Mouse (Mus musculus): ENCODE results near the gene Gm20388. TPM values are rescaled to one million over a fixed set of nuclear protein-coding genes. Genes with fewer than 3 reads are reported as not detected.

The Gm20388 gene
- total and polyA plus RNA-seq, 3 experiments, result 0.02 to 0.05 TPM; not detected in 1

DNA sequence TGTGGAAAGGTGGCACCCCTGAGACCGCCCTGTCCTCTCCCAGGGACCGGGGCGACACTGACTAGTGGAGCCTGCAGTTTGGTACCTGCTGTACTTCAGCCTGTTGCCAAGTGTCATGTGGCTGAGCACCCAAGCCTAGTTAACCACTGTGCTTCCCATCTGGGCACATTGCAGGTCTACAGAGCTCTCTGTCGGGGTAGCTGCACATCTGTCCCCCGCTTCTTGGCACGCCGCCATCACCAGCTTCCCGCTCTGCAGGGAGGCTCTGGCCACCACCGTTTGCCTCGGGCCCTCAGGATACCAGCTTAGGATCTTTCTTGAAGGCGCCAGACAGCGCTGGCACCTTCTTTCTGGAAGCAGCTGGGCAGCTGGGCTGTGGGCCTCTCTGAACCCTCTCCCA, 323.8 kb downstream of the Gm20388 start:
- DNase-seq (ENCODE audit: low spot score) (no peak), ATAC-seq (ENCODE audit: extremely low read depth, insufficient number of reproducible peaks, low FRiP score, poor library complexity, severe bottlenecking) (no peak)
- H3K27me3 ChIP-seq (ENCODE audit: insufficient read depth, low read length), result peaks cover 2% of the 10 kb centered on the region; the same call in 1 of the 2 replicates
- H3K4me1 ChIP-seq (ENCODE audit: insufficient read depth, low read depth, low read length), result no peaks in the 10 kb centered on the region
- no peak overlapping the region for H3K4me3 ChIP-seq (ENCODE audit: low read depth, low read length)
- peaks cover 33% of the 10 kb centered on the region for H3K9me3 ChIP-seq (replicated peaks)
- H3K36me3 ChIP-seq (replicated peaks), result no peaks in the 10 kb centered on the region
- TF ChIP-seq GATA2 (IDR thresholded peaks at IDR 0.05; ENCODE audit: borderline replicate concordance, low read depth, low read length) (no peak), POLR2AphosphoS5 (IDR thresholded peaks at IDR 0.05; ENCODE audit: insufficient replicate concordance, low read depth, low read length) (no peak), TAL1 (conservative IDR thresholded peaks at IDR 0.05; ENCODE audit: low read depth, low read length) (no peak), CTCF (IDR thresholded peaks at IDR 0.05; ENCODE audit: low read depth, low read length) (no peak), GATA1 (IDR thresholded peaks at IDR 0.05; ENCODE audit: borderline replicate concordance, low read length) (no peak)

DNA sequence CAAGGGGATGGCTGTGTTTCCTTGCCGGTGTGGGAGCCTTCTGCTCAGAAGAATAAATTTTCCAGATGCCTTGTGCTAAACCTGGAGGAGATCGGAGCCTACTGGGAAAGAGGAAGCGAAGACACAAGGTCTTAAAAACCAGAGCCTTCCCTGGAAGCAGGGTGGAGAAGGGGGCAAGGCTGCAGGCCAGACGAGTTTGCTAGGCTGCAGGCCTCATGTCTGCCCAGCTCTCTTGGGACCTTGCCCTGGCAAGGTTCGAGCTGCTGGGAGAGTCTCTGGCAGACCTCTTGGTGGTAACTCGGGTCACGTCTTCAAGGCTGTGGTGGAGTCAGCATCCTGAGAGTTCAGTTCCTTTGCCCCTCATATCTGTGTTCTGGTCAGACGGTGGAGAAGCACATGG, 324.2 kb downstream of the Gm20388 start:
- peaks cover 2% of the 10 kb centered on the region; the same call in 1 of the 2 replicates for H3K27me3 ChIP-seq (ENCODE audit: insufficient read depth, low read length)

DNA sequence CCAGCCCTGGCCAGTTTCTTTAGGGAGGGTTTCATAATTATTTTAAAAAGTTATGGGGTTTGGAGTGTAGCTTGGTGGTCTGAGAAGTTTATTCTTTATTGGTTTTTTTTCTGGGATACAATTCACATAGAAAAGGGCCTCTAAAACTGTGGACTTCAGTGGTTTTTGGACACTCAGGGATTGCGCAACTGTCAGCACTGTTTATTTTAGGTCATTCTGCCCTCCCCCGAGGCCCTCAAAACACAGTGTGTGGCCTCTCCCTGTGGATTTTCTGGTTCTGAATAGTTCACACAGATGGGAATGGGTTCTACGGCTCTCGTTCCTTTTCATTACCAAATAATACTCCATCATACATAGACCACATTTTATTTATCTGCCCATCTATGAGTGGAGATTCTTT, 332.6 kb downstream of the Gm20388 start:
- Histone ChIP-seq H3K27me3 (ENCODE audit: insufficient read depth, low read length) (peaks cover 2% of the 10 kb centered on the region; the same call in 1 of the 2 replicates), H3K9me3 (replicated peaks) (0 out of 2 replicates have a peak, but pooled peaks cover 3% of the 10 kb centered on the region), H3K36me3 (replicated peaks) (no peaks in the 10 kb centered on the region), H3K4me1 (ENCODE audit: insufficient read depth, low read depth, low read length) (no peaks in the 10 kb centered on the region), H3K4me3 (ENCODE audit: low read depth, low read length) (no peak overlapping the region)
- ATAC-seq (ENCODE audit: extremely low read depth, insufficient number of reproducible peaks, low FRiP score, poor library complexity, severe bottlenecking), result no peak
- TF ChIP-seq TAL1 (conservative IDR thresholded peaks at IDR 0.05; ENCODE audit: low read depth, low read length) (no peak), CTCF (IDR thresholded peaks at IDR 0.05; ENCODE audit: low read depth, low read length) (no peak), GATA1 (IDR thresholded peaks at IDR 0.05; ENCODE audit: borderline replicate concordance, low read length) (no peak), GATA2 (IDR thresholded peaks at IDR 0.05; ENCODE audit: borderline replicate concordance, low read depth, low read length) (no peak), POLR2AphosphoS5 (IDR thresholded peaks at IDR 0.05; ENCODE audit: insufficient replicate concordance, low read depth, low read length) (no peak)
- no peak for DNase-seq (ENCODE audit: low spot score)

More for the DNA sequence above, 324.2 kb downstream of the Gm20388 start:
- peaks cover 29% of the 10 kb centered on the region for H3K9me3 ChIP-seq (replicated peaks)
- no peak overlapping the region for H3K4me3 ChIP-seq (ENCODE audit: low read depth, low read length)
- no peak for TF ChIP-seq GATA1 (IDR thresholded peaks at IDR 0.05; ENCODE audit: borderline replicate concordance, low read length)
- TF ChIP-seq CTCF (IDR thresholded peaks at IDR 0.05; ENCODE audit: low read depth, low read length), result no peak
- TF ChIP-seq POLR2AphosphoS5 (IDR thresholded peaks at IDR 0.05; ENCODE audit: insufficient replicate concordance, low read depth, low read length), result no peak
- TF ChIP-seq TAL1 (conservative IDR thresholded peaks at IDR 0.05; ENCODE audit: low read depth, low read length), result no peak
- no peak for TF ChIP-seq GATA2 (IDR thresholded peaks at IDR 0.05; ENCODE audit: borderline replicate concordance, low read depth, low read length)
- H3K36me3 ChIP-seq (replicated peaks), result no peaks in the 10 kb centered on the region
- ATAC-seq (ENCODE audit: extremely low read depth, insufficient number of reproducible peaks, low FRiP score, poor library complexity, severe bottlenecking) (no peak), DNase-seq (ENCODE audit: low spot score) (no peak)
- no peaks in the 10 kb centered on the region for H3K4me1 ChIP-seq (ENCODE audit: insufficient read depth, low read depth, low read length)

DNA sequence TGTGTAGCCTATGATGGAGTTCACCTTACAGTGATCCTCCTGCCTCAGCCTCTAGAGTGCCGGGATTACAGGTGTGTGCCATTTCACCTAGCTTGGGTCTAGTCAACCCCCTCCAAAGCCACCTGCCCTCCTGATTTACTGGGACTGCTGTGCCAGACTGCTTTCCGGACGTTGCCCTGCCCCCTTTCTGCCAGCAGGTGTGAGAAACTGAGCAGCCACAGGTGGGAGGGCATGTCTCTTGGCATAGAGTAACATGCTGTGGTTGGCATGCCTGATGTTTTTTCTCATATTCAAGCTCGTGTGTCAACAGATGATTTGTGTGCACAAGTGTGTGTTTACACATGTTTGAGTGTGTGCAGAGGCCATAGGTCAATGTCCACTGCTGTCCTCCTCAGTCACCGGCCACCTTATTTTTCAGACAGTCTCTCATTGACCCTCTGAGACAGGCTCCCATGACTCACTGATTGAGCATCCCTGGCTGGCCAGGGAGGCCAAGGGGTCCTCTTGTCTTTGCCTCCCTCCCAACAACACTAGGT, 333.3 kb downstream of the Gm20388 start:
- no peak overlapping the region for H3K4me3 ChIP-seq (ENCODE audit: low read depth, low read length)
- ATAC-seq (ENCODE audit: extremely low read depth, insufficient number of reproducible peaks, low FRiP score, poor library complexity, severe bottlenecking) (no peak), DNase-seq (ENCODE audit: low spot score) (no peak)
- no peaks in the 10 kb centered on the region for H3K36me3 ChIP-seq (replicated peaks)
- H3K27me3 ChIP-seq (ENCODE audit: insufficient read depth, low read length), result peaks cover 2% of the 10 kb centered on the region; the same call in 1 of the 2 replicates
- no peaks in the 10 kb centered on the region for H3K9me3 ChIP-seq (replicated peaks)
- H3K4me1 ChIP-seq (ENCODE audit: insufficient read depth, low read depth, low read length), result no peaks in the 10 kb centered on the region
- TF ChIP-seq CTCF (IDR thresholded peaks at IDR 0.05; ENCODE audit: low read depth, low read length) (no peak), POLR2AphosphoS5 (IDR thresholded peaks at IDR 0.05; ENCODE audit: insufficient replicate concordance, low read depth, low read length) (no peak), GATA2 (IDR thresholded peaks at IDR 0.05; ENCODE audit: borderline replicate concordance, low read depth, low read length) (no peak), GATA1 (IDR thresholded peaks at IDR 0.05; ENCODE audit: borderline replicate concordance, low read length) (no peak), TAL1 (conservative IDR thresholded peaks at IDR 0.05; ENCODE audit: low read depth, low read length) (no peak)

DNA sequence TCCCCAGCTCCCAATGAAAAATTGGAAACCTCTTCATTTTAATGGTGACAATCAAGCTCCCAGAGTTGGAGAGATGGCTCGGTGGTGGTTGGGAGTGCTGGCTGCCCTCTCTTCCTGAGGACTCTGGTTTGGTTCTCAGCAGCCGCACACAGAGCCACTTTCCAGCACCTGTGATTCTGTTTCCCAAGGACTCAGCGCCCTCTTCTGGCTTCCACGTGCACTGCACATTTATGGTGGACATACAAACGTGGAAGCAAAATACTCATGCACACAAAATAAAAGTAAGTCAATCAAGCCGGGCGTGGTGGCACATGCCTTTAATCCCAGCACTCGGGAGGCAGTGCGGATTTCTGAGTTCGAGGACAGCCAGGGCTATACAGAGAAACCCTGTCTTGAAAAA, 333.9 kb downstream of the Gm20388 start:
- Histone ChIP-seq H3K9me3 (replicated peaks) (no peaks in the 10 kb centered on the region), H3K4me1 (ENCODE audit: insufficient read depth, low read depth, low read length) (no peaks in the 10 kb centered on the region), H3K36me3 (replicated peaks) (no peaks in the 10 kb centered on the region), H3K27me3 (ENCODE audit: insufficient read depth, low read length) (no peaks in the 10 kb centered on the region), H3K4me3 (ENCODE audit: low read depth, low read length) (no peak overlapping the region)
- no peak for DNase-seq (ENCODE audit: low spot score)
- no peak for ATAC-seq (ENCODE audit: extremely low read depth, insufficient number of reproducible peaks, low FRiP score, poor library complexity, severe bottlenecking)
- TF ChIP-seq TAL1 (conservative IDR thresholded peaks at IDR 0.05; ENCODE audit: low read depth, low read length) (no peak), GATA2 (IDR thresholded peaks at IDR 0.05; ENCODE audit: borderline replicate concordance, low read depth, low read length) (no peak), CTCF (IDR thresholded peaks at IDR 0.05; ENCODE audit: low read depth, low read length) (no peak)

DNA sequence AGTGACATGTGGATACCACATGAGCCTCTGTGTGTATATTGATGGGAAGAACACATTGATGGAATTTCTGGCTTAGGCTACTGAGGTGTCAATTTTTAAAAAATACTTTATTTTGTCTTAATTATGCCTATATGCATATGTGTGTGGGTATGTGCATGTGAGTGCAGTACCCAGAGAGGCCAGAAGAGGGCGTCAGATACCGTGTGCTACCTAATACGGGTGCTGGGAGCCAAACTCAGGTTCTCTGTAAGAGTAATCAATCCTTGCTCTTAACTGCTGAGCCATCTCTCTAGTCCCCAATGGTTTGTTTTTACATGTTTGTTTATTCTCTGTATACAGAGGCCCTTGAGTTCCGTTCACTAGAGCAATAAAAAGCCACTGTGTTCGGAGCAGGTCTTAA, 337.0 kb downstream of the Gm20388 start:
- H3K27me3 ChIP-seq (ENCODE audit: insufficient read depth, low read length), result peaks cover 5% of the 10 kb centered on the region; the same call in 1 of the 2 replicates

More for the DNA sequence above, 337.0 kb downstream of the Gm20388 start:
- Histone ChIP-seq H3K9me3 (replicated peaks) (no peaks in the 10 kb centered on the region), H3K36me3 (replicated peaks) (no peaks in the 10 kb centered on the region), H3K4me3 (ENCODE audit: low read depth, low read length) (no peak overlapping the region), H3K4me1 (ENCODE audit: insufficient read depth, low read depth, low read length) (no peaks in the 10 kb centered on the region)
- ATAC-seq (ENCODE audit: extremely low read depth, insufficient number of reproducible peaks, low FRiP score, poor library complexity, severe bottlenecking) (no peak), DNase-seq (ENCODE audit: low spot score) (no peak)
- TF ChIP-seq TAL1 (conservative IDR thresholded peaks at IDR 0.05; ENCODE audit: low read depth, low read length), result no peak
- no peak for TF ChIP-seq POLR2AphosphoS5 (IDR thresholded peaks at IDR 0.05; ENCODE audit: insufficient replicate concordance, low read depth, low read length)
- 0 out of 2 replicates have a peak, but pooled peaks have one; percentile 3 for TF ChIP-seq CTCF (IDR thresholded peaks at IDR 0.05; ENCODE audit: low read depth, low read length)

Measured in G1E (cell line).